Mouse (Mus musculus) layer of hippocampus, postnatal 10 days (tissue): ENCODE measurements around the gene Ccdc39. TPM values are rescaled to one million over a fixed set of nuclear protein-coding genes. Genes with fewer than 3 reads are reported as not detected.

ENCODE experiments used
- DNase-seq, 2 experiments: peaks; one replicate each; pipeline ENCODE4 v3.0.0; 2021; ENCODE audit warnings: low spot score in 2 of 2
- long read RNA-seq: library from polyadenylated mRNA; stranded (forward); transcript quantifications from one replicate; pipeline ENCODE4 v2.0.0, GENCODE M21; 2023
- total RNA-seq, 2 experiments: library from RNA; stranded (reverse); gene quantifications; 2 replicates each; pipeline ENCODE4 v1.2.3; 2021

Gene Ccdc39
- 10 to 100 TPM; 34.8 to 39.2 TPM for total RNA-seq
- long read RNA-seq, partial matches to known transcripts = 9 of 18 reads
- long read RNA-seq, other reads (novel, unspliced or antisense) = 7 of 18 reads

DNA sequence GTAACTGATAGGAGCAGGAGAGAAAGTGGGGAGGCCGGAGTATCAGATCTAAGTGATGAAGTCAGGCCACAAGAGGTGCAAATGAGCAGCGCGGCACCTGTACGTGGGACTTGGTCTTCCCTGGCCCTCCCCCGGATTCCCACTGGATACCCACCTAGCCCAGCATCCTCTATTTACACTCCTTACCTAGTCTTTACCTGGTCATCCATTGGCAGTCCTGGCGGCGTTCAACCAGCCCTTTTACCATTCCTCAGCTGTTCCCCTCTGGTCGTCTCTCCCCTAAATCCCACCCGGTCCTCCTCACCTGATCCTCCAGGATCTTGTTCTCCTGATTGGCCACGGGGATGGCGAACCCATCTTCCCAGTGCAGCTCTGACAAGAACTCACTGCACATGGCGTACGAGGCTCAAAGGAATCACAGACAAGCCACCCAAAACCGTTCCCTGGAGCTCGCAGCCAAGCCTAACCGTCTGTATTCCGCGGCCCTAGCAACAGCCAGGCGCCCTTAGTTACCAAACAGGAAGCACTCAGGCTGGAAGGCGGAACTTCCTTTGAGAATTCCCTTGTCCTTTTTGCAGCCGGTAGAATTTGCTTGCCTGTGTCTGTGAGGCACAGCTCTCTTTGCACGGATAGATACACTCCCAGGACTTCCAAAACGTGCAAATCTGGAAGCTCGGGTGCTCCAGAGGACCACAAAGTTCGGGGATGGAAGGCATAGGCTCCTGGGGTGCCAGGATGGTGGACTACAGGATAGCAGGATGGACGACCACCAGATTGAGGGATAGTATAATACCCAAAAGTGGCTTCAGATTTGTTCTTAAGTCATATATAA is at the start of gene Ccdc39:
TSS of gene Ccdc39 (minus strand) at position 510 of the 832 bp plus-strand sequence.
- peak; percentile 73 to 77 for DNase-seq

DNA sequence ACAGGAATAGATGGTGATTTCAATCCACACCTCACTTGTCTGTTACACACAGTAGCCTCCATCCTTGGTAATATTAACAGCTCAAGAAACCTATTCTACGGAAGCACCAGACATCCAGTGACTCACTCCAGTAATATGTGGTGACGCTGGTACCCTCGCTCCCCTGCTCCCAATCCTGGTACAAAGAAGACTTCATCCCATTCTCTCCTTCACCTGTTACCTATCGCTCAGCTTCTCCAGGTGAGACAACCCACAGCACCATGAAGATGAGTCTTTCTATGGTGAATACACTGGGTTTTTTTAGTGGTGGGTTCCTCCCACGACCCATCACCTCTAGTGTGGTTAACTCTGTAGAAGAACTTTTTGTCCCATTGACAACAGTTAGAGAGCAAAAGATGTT is 49.3 kb upstream of the Ccdc39 start:
- no peak for DNase-seq

DNA sequence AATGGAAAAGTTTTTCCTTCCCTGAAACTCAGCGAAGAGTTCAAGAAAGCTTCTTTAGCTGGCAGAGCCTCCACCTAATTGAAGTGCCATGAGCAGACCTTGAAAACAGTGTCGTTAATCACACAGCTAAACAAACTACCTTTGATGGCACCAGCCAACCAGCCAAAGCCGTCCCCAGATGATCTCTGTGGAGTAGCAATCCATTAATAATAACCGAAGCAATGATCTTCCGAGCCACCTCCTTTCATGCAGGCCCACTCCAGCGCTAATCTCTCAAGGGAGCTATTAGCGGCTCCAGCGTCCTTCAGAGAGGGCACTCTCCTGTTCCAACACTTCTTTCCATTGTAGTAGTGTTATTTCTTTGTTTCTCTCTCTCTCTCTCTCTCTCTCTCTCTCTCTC is 43.3 kb upstream of the Ccdc39 start:
- no peak for DNase-seq

DNA sequence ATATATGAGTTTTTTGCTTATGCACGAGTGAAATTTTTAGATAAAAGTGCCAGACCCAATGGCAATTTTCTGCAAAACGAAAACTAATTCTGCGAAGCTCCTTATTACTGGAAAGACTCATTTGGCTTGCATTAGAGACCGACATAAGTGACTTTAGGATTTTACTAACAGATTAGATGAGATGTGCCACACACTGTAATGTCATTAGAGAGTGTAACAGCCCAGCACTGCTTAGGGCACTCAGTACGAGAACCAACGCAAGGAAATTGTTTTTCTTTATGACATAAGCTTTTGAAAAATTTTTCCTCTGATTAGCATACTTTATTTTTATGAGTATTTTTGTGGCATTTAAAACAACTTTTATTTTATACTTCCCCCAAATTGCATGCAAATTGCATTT is 39.0 kb upstream of the Ccdc39 start:
- DNase-seq = no peak

DNA sequence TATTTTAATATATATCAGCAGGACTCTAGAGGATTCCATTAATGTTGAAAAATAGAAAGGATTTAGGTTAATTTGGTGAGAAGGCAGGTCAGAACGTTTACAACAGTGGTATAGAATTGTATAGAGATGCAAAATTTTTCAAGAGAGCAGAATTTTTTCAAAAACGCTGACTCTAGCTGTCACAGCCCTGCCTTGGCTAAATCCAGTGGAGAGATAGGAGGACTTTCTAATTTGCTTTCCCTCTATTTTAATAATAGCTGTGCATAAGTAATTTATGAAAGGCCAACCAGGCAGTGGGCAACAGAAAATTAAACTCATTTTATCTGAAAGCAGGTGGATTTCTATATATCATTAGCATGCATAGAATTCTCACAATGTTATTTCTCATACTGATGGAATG is 38.6 kb upstream of the Ccdc39 start:
- DNase-seq = no peak

DNA sequence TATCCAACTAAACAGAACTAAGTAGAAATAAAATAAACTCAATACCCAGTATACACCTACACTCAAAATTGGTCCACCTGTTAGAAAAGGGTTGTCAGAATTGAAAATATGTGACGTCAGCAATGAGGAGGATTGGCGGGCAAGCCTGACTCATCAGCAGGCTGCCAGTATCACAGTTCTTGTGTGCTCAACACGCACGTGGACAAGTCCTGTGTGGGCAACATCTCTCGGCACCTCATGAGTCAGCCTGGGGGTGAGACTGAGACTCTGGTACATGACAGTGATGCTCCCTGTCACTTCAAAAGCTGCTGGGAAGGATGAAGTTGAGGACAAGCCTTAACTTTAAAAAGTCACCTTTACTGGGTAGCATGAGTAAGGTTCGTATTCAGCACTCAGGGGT is 34.6 kb upstream of the Ccdc39 start:
- DNase-seq = no peak

DNA sequence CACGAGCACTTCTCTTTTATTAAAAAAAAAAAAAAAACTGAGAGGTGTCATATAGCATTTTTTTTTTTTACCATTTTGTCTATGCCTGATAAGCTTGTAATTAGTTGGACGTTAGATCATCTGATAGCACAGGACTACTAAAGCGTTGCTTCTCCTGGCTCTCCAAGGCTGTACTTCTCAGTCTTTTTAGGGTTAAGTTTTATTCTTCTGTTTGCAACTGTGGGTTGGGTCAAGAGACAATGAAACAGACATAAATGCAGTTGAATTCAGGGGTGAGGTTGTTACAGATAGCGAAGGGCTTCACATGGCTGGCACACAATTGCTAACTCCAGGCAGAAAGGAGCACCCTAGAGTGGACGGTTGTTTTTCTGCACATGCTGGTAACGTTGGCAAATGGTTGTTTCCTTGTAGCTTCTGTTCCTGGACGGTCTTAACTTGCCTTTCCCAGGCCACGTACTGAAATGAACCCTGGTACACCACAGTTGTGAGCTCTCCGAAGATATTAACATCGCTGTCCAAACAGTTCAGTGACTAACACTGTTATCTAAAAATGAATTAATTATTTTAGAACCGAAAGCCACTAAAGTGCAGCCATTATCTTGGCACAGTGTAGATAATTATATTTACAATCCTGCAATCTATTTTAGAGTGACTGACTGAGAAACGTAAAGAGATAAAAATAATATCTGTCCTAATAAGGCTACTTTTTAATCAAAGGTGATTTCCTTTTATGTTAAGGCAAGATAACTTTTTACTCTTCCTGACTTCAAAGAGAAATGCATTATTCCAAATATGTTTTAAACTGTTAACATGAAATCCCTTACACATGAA is 30.6 kb upstream of the Ccdc39 start:
- DNase-seq = no peak

DNA sequence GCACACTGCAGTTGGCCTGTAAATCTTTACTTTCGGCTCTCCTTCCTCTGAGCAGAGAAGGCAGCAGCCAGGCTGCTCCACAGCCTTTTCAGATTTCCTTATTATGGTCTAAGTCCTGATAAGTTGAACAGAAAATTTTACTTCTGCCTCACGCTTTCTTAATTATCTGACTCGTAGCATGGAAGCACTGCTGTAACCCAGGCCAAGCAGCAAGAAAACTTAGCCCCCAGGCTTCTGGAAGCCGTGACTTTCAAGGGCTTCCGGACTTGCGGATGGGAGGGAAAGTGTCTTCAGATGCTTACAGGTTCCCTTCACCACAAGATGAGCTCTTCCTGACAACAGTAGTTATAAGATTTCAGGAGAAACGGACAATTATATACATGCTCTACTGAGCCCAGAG is 29.7 kb upstream of the Ccdc39 start:
- no peak for DNase-seq

DNA sequence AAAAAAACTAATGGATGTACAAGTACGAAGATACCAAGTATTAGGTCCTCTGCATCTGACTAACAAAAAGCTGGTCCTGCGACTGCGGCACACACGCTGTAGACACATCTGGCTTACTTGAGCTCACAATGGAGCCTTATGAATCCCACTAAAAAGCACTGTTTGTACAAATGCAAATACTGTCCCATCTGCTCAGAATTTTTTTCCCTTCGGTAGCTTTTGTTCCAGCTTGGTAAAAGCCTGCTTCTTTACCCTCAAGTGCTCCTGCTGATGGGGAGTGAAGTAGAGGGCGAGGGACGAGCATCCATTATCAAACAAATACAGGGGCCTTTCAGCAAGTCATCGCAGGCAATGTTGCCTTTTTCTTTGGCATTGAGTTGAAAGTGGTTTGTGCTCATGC is 29.3 kb upstream of the Ccdc39 start:
- peak; percentile 8 to 19 for DNase-seq

DNA sequence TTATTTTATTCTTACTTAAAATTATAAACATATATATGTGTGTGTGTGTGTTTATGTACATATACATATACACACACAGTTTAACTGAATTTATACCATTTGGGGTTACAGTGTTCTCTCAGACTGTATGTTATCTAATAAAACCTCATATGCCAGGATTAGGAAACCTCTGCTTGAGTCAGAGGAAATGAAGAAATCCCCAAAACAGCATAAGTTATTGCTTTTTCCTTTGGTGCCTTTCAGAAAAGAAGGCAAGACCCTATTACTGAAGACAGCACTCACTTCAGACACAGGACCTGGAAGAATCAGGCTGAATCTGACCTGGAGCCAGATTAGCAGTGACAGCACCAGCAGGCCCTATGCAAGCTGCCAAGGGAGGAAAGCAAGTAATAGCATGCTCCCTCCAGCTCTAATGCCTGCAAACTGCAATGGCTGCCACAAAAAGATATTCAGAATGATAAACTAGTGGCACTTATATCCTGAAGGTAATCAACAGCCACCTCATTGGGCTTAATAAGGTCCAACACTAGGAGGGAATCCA is 20.0 kb upstream of the Ccdc39 start:
- DNase-seq = no peak

DNA sequence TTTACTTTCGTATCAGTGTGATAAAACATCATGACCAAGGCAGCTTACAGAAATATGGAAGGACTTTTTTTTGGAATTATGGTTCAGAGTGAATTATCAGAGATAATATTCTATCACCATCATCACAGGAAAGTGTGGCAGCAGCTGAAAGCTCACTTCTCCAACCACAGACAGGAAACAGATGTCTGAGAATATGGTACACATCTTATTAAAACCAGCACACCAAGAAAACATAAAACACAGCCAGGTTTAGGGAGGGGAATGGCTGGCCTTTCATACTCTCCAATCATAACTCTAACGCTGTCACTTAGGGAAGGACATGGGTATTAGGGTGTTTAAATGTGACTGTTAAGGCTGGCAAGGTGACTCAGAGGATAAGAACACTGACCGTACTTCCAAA is 14.8 kb upstream of the Ccdc39 start:
- DNase-seq = no peak

DNA sequence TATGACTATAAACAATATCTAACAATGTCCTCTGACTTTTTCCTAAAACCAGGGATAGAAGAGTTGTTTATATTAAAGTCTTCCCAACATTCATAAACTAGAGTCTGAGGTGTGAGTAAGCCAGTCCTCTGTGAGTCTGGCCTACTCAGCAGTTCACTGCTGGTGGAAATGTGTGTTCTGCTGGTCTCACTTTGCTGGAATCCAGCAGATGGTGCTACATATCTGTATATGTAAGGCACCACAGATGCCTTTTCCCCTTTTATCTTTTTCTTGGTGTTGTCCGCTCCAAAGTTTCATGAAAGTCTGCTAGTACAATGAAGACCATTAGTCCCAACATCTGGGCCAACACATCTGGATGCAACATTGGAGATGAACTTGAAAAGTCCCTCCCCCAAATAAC is 9.0 kb upstream of the Ccdc39 start:
- peak in 1 of 2 experiments; percentile 19 for DNase-seq

DNA sequence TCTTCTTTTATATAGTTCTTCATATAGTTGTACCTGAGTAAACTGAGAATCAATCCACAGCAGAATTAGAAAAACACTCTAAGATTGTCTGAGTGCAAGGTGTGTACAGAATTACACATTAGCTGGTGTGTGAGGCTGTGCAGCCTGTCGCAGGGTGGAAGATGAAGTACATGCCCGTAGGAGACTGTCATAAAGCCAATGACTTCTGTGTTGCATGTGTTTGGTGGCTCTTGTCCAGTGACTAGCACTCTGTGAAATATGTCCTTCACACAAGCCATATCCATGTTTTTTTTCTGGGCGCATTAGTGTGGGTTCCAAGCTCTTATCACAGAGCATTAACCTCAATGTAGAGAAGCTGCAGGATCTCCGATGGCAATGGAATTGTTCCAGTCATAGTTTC is 6.7 kb upstream of the Ccdc39 start:
- DNase-seq = no peak

DNA sequence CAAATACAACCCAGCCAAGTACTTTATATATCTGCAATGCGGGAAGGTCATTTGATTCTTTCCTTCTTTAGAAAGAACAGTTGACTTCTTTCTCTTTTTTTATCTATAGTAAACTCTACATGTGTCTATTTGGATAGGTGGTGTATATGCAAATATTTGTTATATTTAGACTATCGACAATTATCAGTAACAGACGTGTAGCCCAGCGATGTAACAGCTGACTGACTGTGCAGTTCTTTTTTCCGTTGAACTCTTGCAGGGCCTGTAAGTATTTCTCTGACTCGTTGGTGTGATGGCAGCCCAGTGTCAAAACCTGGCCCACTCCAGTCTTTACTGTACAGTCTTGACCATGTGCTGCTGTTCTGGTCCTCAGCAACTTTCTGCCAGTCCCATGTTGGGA is 2.5 kb upstream of the Ccdc39 start:
- no peak for DNase-seq

DNA sequence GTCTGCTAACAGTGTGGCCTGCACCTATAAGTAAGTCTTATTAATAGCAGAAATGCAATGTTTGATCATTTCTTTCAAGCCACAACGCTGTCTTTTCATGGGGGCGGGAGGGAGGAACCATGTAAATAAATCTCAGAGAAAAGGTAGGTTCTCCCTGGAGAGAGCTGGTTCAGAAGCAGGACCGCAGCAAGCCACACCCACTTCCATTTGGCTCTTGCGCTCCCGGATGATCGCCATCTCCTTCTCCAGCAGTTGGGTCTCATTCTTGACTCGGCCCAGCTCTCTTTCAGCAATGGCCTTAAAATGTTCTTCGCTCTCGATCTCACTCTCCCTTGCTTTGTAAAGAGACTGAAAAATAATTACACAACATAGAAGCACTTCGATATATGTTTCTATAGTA is 5.2 kb downstream of the Ccdc39 start:
- no peak for DNase-seq

DNA sequence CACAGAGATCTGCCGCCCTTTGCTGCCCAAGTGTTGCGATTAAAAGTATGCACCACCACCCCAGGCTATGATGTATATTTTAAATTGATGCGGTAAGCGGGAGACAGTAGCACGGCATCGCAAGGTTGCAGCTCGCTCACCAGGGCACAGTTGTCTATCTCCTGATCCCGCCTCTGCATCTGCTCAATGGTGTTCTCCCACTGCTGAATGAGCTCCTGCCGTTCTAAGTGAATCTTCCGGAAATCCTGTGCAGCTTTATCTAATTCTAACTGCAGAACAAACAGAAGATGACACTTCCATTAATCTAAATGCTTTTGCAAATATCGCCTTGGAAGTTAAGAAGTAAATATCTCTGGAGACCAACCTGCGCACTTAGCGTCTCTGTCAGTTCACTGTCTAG is 7.5 kb downstream of the Ccdc39 start:
- no peak for DNase-seq

DNA sequence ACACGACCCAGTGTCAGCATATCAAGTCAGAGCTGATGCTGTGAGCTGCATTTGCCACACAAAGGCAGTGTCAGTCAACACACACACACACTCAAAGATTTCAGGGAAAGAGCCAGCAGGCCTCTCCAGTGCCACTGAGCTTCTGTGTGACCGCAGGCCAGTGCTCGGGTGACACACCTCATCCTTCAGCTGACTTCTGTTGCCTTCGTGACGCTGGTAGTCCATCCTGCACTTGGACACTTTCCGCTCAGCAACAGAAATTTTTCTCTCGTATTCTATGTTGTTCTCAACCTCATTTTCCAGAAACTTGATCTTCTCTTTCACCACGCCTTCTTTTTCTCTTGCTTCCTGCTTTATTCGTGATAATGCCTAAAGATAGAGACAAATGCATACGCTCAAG is 11.8 kb downstream of the Ccdc39 start:
- DNase-seq = no peak

DNA sequence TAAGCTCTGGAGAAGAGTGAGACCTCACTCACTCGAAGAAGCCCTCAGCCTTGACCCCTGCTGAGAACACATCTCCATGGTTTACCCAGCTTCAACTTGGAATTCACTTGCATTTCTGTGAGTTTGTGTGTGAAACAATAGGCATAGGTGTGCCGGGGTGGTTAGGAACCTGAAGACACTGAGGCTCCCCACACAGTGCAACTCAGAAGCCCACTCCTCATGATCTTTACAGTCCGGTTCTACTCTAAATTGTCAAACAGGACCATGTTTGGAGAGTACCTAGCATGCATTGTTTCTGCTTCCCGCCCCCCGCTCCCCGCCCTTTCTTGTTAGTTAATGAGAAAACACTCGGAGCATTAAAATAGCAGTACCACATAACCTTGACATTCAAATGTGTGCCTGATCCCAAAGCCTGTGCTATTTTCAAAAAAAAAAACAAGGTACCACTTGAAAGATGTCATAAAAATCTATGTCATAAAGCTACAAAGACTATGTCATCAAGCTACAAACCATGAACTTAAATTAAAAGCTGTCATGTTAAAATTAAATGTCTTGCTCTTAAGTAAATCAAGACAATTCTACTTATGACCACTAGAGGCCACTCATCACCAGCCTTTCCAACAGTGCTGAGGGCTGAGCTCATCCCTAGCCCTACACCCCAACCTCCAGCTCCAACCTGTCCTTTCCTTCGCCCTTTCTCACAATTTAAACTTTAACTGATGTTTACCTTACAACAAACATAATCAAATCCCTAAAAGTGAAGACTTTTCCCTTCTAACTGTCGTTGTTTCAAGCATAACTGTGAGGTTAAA is 19.8 kb downstream of the Ccdc39 start:
- DNase-seq = peak in 1 of 2 experiments; percentile 40

DNA sequence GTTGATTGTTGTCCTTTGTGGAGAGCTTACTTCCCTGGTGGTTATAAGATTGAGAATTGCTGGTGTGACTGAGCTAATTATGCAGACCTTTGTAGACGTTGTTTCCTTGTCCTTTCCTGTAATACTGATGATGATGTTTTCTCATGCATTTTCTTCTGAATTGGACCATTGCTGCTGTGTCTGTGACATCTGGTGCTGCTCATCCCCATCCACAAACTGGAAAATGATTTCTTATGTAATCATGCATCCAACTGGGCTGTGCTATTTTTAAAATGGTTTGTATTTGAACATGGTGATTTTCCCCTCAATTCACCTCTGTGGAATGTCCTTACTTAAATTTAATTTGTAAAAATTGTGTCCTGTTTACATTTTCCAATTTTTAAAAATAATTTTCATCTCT is 37.0 kb downstream of the Ccdc39 start:
- DNase-seq = no peak

DNA sequence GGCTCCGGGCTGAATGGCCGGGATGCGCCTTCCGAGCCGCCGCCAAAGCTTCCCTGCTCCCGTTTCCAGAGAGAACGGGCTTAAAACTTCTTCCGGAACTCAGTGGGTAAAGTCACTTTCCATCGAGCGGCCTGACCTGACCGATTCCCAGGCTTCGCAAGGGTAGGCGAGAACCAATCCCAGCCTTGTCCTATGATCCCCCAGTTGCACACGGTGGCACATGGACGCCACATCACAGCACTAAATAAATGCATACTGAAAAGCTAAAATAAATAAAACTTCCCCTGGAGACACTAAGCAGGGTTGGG is 43.6 kb downstream of the Ccdc39 start:
- DNase-seq = no peak
